Mouse (Mus musculus) liver, embryonic 14.5 days (tissue): ENCODE results near the gene Smpdl3b. TPM values are rescaled to one million over a fixed set of nuclear protein-coding genes. Genes with fewer than 3 reads are reported as not detected.

ENCODE experiments used
- ATAC-seq: fragments of 200-750 bp; cut with Nextera tagmentation; 2 replicates; pipeline ENCODE4 v1.8.0; 2017; ENCODE audit warnings: moderate number of reproducible peaks, mild to moderate bottlenecking, moderate library complexity; ENCODE audit not compliant: insufficient read depth
- DNase-seq, 3 experiments: peaks; one replicate each; pipeline ENCODE4 v3.0.0-alpha.2; 2012 to 2013; ENCODE audit warnings: low read depth in 3 of 3, low spot score in 3 of 3
- H3K27ac ChIP-seq: fragments of 300-500 bp; sonication (generic); 2 replicates; pipeline ENCODE4 v1.5.1; 2014; ENCODE audit warnings: moderate library complexity, mild to moderate bottlenecking, control low read depth, inconsistent platforms
- H3K27me3 ChIP-seq: fragments of 300-500 bp; sonication (generic); 2 replicates; pipeline ENCODE4 v1.6.1; 2014; ENCODE audit warnings: mild to moderate bottlenecking, low read length, moderate library complexity; ENCODE audit not compliant: control insufficient read depth, insufficient read depth
- H3K36me3 ChIP-seq: fragments of 300-500 bp; sonication (generic); replicated peaks from 2 replicates; pipeline ENCODE4 v1.6.1; 2014; ENCODE audit warnings: low read depth; ENCODE audit not compliant: control insufficient read depth, insufficient read depth
- H3K4me1 ChIP-seq, 2 experiments: fragments of 200-500 bp in 1 of 2; fragments of 300-500 bp in 1 of 2; sonication (generic) in 1 of 2; replicated peaks; 2 replicates each; pipeline ENCODE4 v1.6.1; 2012 to 2014; ENCODE audit warnings: antibody characterized with exemption in 1 of 2, inconsistent platforms in 1 of 2, low read length in 1 of 2; ENCODE audit not compliant: control insufficient read depth in 2 of 2, insufficient read depth in 2 of 2
- H3K4me2 ChIP-seq: fragments of 300-500 bp; sonication (generic); 2 replicates; pipeline ENCODE4 v1.6.1; 2014; ENCODE audit warnings: low read depth, mild to moderate bottlenecking, control low read depth, moderate library complexity
- H3K4me3 ChIP-seq, 2 experiments: fragments of 200-500 bp in 1 of 2; fragments of 300-500 bp in 1 of 2; sonication (generic) in 1 of 2; 2 replicates each; pipeline ENCODE4 v1.5.1; 2012 to 2014; ENCODE audit warnings: low read depth in 2 of 2, low read length in 2 of 2, mild to moderate bottlenecking in 2 of 2, control low read depth in 1 of 2, inconsistent platforms in 1 of 2, moderate library complexity in 1 of 2; ENCODE audit not compliant: insufficient read depth in 1 of 2
- H3K9ac ChIP-seq: fragments of 300-500 bp; sonication (generic); replicated peaks from 2 replicates; pipeline ENCODE4 v1.6.1; 2014; ENCODE audit warnings: mild to moderate bottlenecking, control low read depth, moderate library complexity
- H3K9me3 ChIP-seq: fragments of 300-500 bp; sonication (generic); 2 replicates; pipeline ENCODE4 v1.6.1; 2016; ENCODE audit warnings: low read length, mixed read lengths; ENCODE audit not compliant: control insufficient read depth
- CTCF ChIP-seq: IDR thresholded peaks from 2 replicates; pipeline ENCODE4 v1.5.1; 2016; ENCODE audit warnings: antibody characterized with exemption, low read depth, control low read depth
- EP300 ChIP-seq: IDR thresholded peaks from 2 replicates; pipeline ENCODE4 v1.6.1; 2016; ENCODE audit warnings: antibody characterized with exemption, low read depth
- WGBS: fragments of 180-500 bp; shearing (Covaris S2); extraction: QIAGEN DNeasy Blood & Tissue Kit; methylation state at CpG from one replicate; pipeline ENCODE4 v1.1.7; 2014; ENCODE audit not compliant: insufficient replicate concordance; 5-methylcytosine and 5-hydroxymethylcytosine counted together
- polyA plus RNA-seq, 2 experiments: library from polyadenylated mRNA; depleted of rRNA in 1 of 2; stranded (reverse) in 1 of 2; unstranded in 1 of 2; fragments of >200 nt; fragmentation: Nextera tagmentation in 1 of 2; extraction: Ambion mirVana in 1 of 2; gene quantifications; 2 replicates each; pipeline versions ENCODE4 v1.2.1 to v1.2.3; 2012 to 2014

Smpdl3b gene
- polyA plus RNA-seq, 2 experiments, result 0.92 to 1.2 TPM

GRCm38 (mm10) chr4:132718251-132718650 is 38.8 kb downstream of the Smpdl3b start:
- TF ChIP-seq EP300 (no peak), CTCF (no peak)
- no peak overlapping the region for H3K27ac ChIP-seq
- DNase-seq (no peak), ATAC-seq (no peak)
- H3K9me3 ChIP-seq, result no peaks in the 10 kb centered on the region
- 75% methylated on average over 1 of the region's 1 CpGs for WGBS
- H3K27me3 ChIP-seq, result no peaks in the 10 kb centered on the region
- H3K36me3 ChIP-seq, result peaks cover 15% of the 10 kb centered on the region
- H3K4me1 ChIP-seq, result no peaks in the 10 kb centered on the region
- H3K4me3 ChIP-seq, result no peak overlapping the region
- H3K4me2 ChIP-seq, result no peak overlapping the region
- H3K9ac ChIP-seq, result no peak overlapping the region

GRCm38 (mm10) chr4:132713181-132713580 is 43.9 kb downstream of the Smpdl3b start:
- no peaks in the 10 kb centered on the region for H3K4me1 ChIP-seq
- TF ChIP-seq CTCF (no peak), EP300 (no peak)
- H3K4me2 ChIP-seq, result no peak overlapping the region
- H3K4me3 ChIP-seq, result no peak overlapping the region
- peaks cover 34% of the 10 kb centered on the region for H3K36me3 ChIP-seq
- H3K27ac ChIP-seq, result no peak overlapping the region
- no peak overlapping the region for H3K9ac ChIP-seq
- DNase-seq (no peak), ATAC-seq (no peak)
- no peaks in the 10 kb centered on the region for H3K27me3 ChIP-seq
- 88% methylated on average over 7 of the region's 7 CpGs for WGBS
- no peaks in the 10 kb centered on the region for H3K9me3 ChIP-seq

- Histone ChIP-seq H3K4me2 (no peak overlapping the region), H3K4me1 (no peaks in the 10 kb centered on the region), H3K36me3 (peaks cover 40% of the 10 kb centered on the region), H3K27ac (no peak overlapping the region), H3K4me3 (no peak overlapping the region), H3K9me3 (no peaks in the 10 kb centered on the region), H3K9ac (no peak overlapping the region), H3K27me3 (no peaks in the 10 kb centered on the region)
- ATAC-seq, result no peak
- TF ChIP-seq CTCF (no peak), EP300 (no peak)
- WGBS, result 88% methylated on average over 8 of the region's 8 CpGs
- DNase-seq, result no peak
Measured at GRCm38 (mm10) chr4:132706885-132707284, 50.2 kb downstream of the Smpdl3b start.

- H3K9me3 ChIP-seq, result no peaks in the 10 kb centered on the region
- no peak overlapping the region for H3K9ac ChIP-seq
- WGBS, result 93% methylated on average over 5 of the region's 5 CpGs
- H3K4me2 ChIP-seq, result no peak overlapping the region
- no peak for TF ChIP-seq EP300
- TF ChIP-seq CTCF, result no peak
- H3K36me3 ChIP-seq, result peaks cover 32% of the 10 kb centered on the region
- no peak overlapping the region for H3K27ac ChIP-seq
- H3K4me3 ChIP-seq, result no peak overlapping the region
- DNase-seq (no peak), ATAC-seq (no peak)
- H3K4me1 ChIP-seq, result no peaks in the 10 kb centered on the region
- H3K27me3 ChIP-seq, result no peaks in the 10 kb centered on the region
Measured at GRCm38 (mm10) chr4:132702076-132702475, 55.0 kb downstream of the Smpdl3b start.

GRCm38 (mm10) chr4:132693366-132693765 is 63.7 kb downstream of the Smpdl3b start:
- H3K4me1 ChIP-seq, result no peaks in the 10 kb centered on the region
- WGBS, result 80% methylated on average over 3 of the region's 3 CpGs
- H3K27ac ChIP-seq, result no peak overlapping the region
- DNase-seq, result no peak
- peaks cover 30% of the 10 kb centered on the region for H3K36me3 ChIP-seq
- TF ChIP-seq EP300 (no peak), CTCF (no peak)
- H3K4me2 ChIP-seq, result no peak overlapping the region
- H3K9ac ChIP-seq, result no peak overlapping the region
- H3K4me3 ChIP-seq, result no peak overlapping the region
- H3K27me3 ChIP-seq, result no peaks in the 10 kb centered on the region
- H3K9me3 ChIP-seq, result no peaks in the 10 kb centered on the region
- no peak for ATAC-seq
